Mouse (Mus musculus) MEL (cell line): ENCODE data around the gene Lyar. TPM values are rescaled to one million over a fixed set of nuclear protein-coding genes. Genes with fewer than 3 reads are reported as not detected.

Experiments used
- DNase-seq: peaks from one replicate; pipeline ENCODE4 v3.0.0; 2011; ENCODE audit warnings: low read depth, low spot score
- H3K27ac ChIP-seq: 2 replicates; pipeline ENCODE4 v1.5.1; 2012; ENCODE audit warnings: low read depth, mild to moderate bottlenecking, control low read depth, low read length, moderate library complexity; ENCODE audit not compliant: control insufficient read depth
- H3K27me3 ChIP-seq, 2 experiments: fragments of 150-350 bp in 1 of 2; sonication (generic) in 1 of 2; 2 replicates each; pipeline ENCODE4 v1.6.1; 2012; ENCODE audit warnings: low read length in 2 of 2, mild to moderate bottlenecking in 2 of 2, improper control_type of control experiment in 1 of 2, moderate library complexity in 1 of 2; ENCODE audit not compliant: insufficient read depth in 2 of 2, control insufficient read depth in 1 of 2
- H3K36me3 ChIP-seq, 2 experiments: 2 replicates each; pipeline ENCODE4 v1.6.1; 2012 to 2014; ENCODE audit warnings: low read length in 2 of 2, improper control_type of control experiment in 1 of 2, inconsistent platforms in 1 of 2, mild to moderate bottlenecking in 1 of 2; ENCODE audit not compliant: insufficient read depth in 2 of 2, control insufficient read depth in 1 of 2
- H3K4me1 ChIP-seq, 2 experiments: fragments of 150-350 bp in 1 of 2; sonication (generic) in 1 of 2; 2 replicates each; pipeline ENCODE4 v1.6.1; 2012; ENCODE audit warnings: low read length in 2 of 2, improper control_type of control experiment in 1 of 2, mild to moderate bottlenecking in 1 of 2; ENCODE audit not compliant: insufficient read depth in 2 of 2, control insufficient read depth in 1 of 2
- H3K4me3 ChIP-seq, 2 experiments: fragments of 150-350 bp in 1 of 2; sonication (generic) in 1 of 2; 2 replicates each; pipeline ENCODE4 v1.5.1; 2012; ENCODE audit warnings: low read depth in 2 of 2, low read length in 2 of 2, mild to moderate bottlenecking in 2 of 2, moderate library complexity in 2 of 2, control low read depth in 1 of 2, improper control_type of control experiment in 1 of 2; ENCODE audit not compliant: control insufficient read depth in 1 of 2, insufficient read depth in 1 of 2
- H3K79me2 ChIP-seq: 2 replicates; pipeline ENCODE4 v1.6.1; 2012; ENCODE audit warnings: mild to moderate bottlenecking, low read length, moderate library complexity; ENCODE audit not compliant: control insufficient read depth, poor library complexity, insufficient read depth
- H3K9ac ChIP-seq: 2 replicates; pipeline ENCODE4 v1.6.1; 2012; ENCODE audit warnings: low read depth, mild to moderate bottlenecking, control low read depth, low read length, moderate library complexity; ENCODE audit not compliant: control insufficient read depth, poor library complexity, severe bottlenecking
- H3K9me3 ChIP-seq: fragments of 150-350 bp; sonication (generic); replicated peaks from 2 replicates; pipeline ENCODE4 v1.6.1; 2012; ENCODE audit warnings: mild to moderate bottlenecking, low read length, improper control_type of control experiment, moderate library complexity; ENCODE audit not compliant: insufficient read depth
- BHLHE40 ChIP-seq: IDR thresholded peaks from 2 replicates; pipeline ENCODE4 v1.6.1; 2012; ENCODE audit warnings: low read depth, mild to moderate bottlenecking, inconsistent platforms, low read length, improper control_type of control experiment, borderline replicate concordance
- CHD1 ChIP-seq: IDR thresholded peaks from 2 replicates; pipeline ENCODE4 v1.6.1; 2012; ENCODE audit warnings: low read depth, mild to moderate bottlenecking, inconsistent platforms, low read length, improper control_type of control experiment
- CHD2 ChIP-seq: IDR thresholded peaks from 2 replicates; pipeline ENCODE4 v1.6.1; 2011; ENCODE audit warnings: low read length, improper control_type of control experiment
- CTCF ChIP-seq, 3 experiments: IDR thresholded peaks in 2 of 3; conservative IDR thresholded peaks in 1 of 3; 2 replicates each; pipeline ENCODE4 v1.5.1; 2011 to 2012; ENCODE audit warnings: low read length in 3 of 3, low read depth in 2 of 3, mild to moderate bottlenecking in 2 of 3, improper control_type of control experiment in 1 of 3, inconsistent platforms in 1 of 3, mixed read lengths in 1 of 3, moderate library complexity in 1 of 3; ENCODE audit not compliant: control insufficient read depth in 1 of 3, insufficient read depth in 1 of 3, poor library complexity in 1 of 3, severe bottlenecking in 1 of 3
- E2F4 ChIP-seq: IDR thresholded peaks from 2 replicates; pipeline ENCODE4 v1.6.1; 2011; ENCODE audit warnings: low read depth, low read length, improper control_type of control experiment, borderline replicate concordance
- ELF1 ChIP-seq: IDR thresholded peaks from 2 replicates; pipeline ENCODE4 v1.6.1; 2014; ENCODE audit warnings: low read depth, mild to moderate bottlenecking, inconsistent platforms, low read length, improper control_type of control experiment, moderate library complexity
- EP300 ChIP-seq, 2 experiments: IDR thresholded peaks; 2 replicates each; pipeline ENCODE4 v1.6.1; 2011; ENCODE audit warnings: improper control_type of control experiment in 2 of 2, low read length in 2 of 2, low read depth in 1 of 2, mild to moderate bottlenecking in 1 of 2
- ETS1 ChIP-seq: IDR thresholded peaks from 2 replicates; pipeline ENCODE4 v1.6.1; 2012; ENCODE audit warnings: low read depth, mild to moderate bottlenecking, inconsistent platforms, low read length, improper control_type of control experiment, moderate library complexity
- GABPA ChIP-seq: IDR thresholded peaks from 2 replicates; pipeline ENCODE4 v1.6.1; 2012; ENCODE audit warnings: low read depth, mild to moderate bottlenecking, inconsistent platforms, low read length, improper control_type of control experiment, moderate library complexity
- GATA1 ChIP-seq: IDR thresholded peaks from 2 replicates; pipeline ENCODE4 v1.6.1; 2011; ENCODE audit warnings: low read depth, low read length, improper control_type of control experiment
- HCFC1 ChIP-seq: IDR thresholded peaks from 2 replicates; pipeline ENCODE4 v1.6.1; 2012; ENCODE audit warnings: low read depth, mild to moderate bottlenecking, inconsistent platforms, low read length, improper control_type of control experiment, moderate library complexity
- JUND ChIP-seq: IDR thresholded peaks from 2 replicates; pipeline ENCODE4 v1.6.1; 2011; ENCODE audit warnings: low read depth, mild to moderate bottlenecking, improper control_type of control experiment, low read length
- KAT2A ChIP-seq: conservative IDR thresholded peaks from 2 replicates; pipeline ENCODE4 v1.6.1; 2012; ENCODE audit warnings: low read depth, low read length, improper control_type of control experiment, inconsistent platforms
- MAFK ChIP-seq: IDR thresholded peaks from 2 replicates; pipeline ENCODE4 v1.6.1; 2011; ENCODE audit warnings: low read depth, mild to moderate bottlenecking, low read length, improper control_type of control experiment, borderline replicate concordance
- MAZ ChIP-seq: IDR thresholded peaks from 2 replicates; pipeline ENCODE4 v1.6.1; 2012; ENCODE audit warnings: low read depth, mild to moderate bottlenecking, inconsistent platforms, low read length, improper control_type of control experiment
- MEF2A ChIP-seq: IDR thresholded peaks from 2 replicates; pipeline ENCODE4 v1.6.1; 2014; ENCODE audit warnings: low read depth, mild to moderate bottlenecking, inconsistent platforms, low read length, improper control_type of control experiment; ENCODE audit not compliant: poor library complexity, insufficient replicate concordance, severe bottlenecking; ENCODE audit errors: extremely low read depth
- MXI1 ChIP-seq: IDR thresholded peaks from 2 replicates; pipeline ENCODE4 v1.6.1; 2011; ENCODE audit warnings: mild to moderate bottlenecking, low read depth, low read length, improper control_type of control experiment
- MYB ChIP-seq: IDR thresholded peaks from 2 replicates; pipeline ENCODE4 v1.6.1; 2011; ENCODE audit warnings: mild to moderate bottlenecking, low read depth, low read length, improper control_type of control experiment
- MYC ChIP-seq: IDR thresholded peaks from 2 replicates; pipeline ENCODE4 v1.6.1; 2011; ENCODE audit warnings: low read depth, mild to moderate bottlenecking, low read length, improper control_type of control experiment, moderate library complexity
- NRF1 ChIP-seq: IDR thresholded peaks from 2 replicates; pipeline ENCODE4 v1.6.1; 2014; ENCODE audit warnings: low read depth, mild to moderate bottlenecking, inconsistent platforms, low read length, improper control_type of control experiment, moderate library complexity; ENCODE audit not compliant: poor library complexity, insufficient read depth, severe bottlenecking
- POLR2AphosphoS2 ChIP-seq: IDR thresholded peaks from 2 replicates; pipeline ENCODE4 v1.6.1; 2011; ENCODE audit warnings: low read length, improper control_type of control experiment
- POLR2AphosphoS5 ChIP-seq: IDR thresholded peaks from 2 replicates; pipeline ENCODE4 v1.6.1; 2012; ENCODE audit warnings: low read depth, borderline replicate concordance, mild to moderate bottlenecking, inconsistent platforms, low read length, moderate library complexity, mixed read lengths
- RAD21 ChIP-seq: IDR thresholded peaks from 2 replicates; pipeline ENCODE4 v1.6.1; 2011; ENCODE audit warnings: mild to moderate bottlenecking, low read depth, low read length, improper control_type of control experiment
- RCOR1 ChIP-seq: IDR thresholded peaks from 2 replicates; pipeline ENCODE4 v1.6.1; 2012; ENCODE audit warnings: low read depth, mild to moderate bottlenecking, inconsistent platforms, low read length, improper control_type of control experiment
- SIN3A ChIP-seq: IDR thresholded peaks from 2 replicates; pipeline ENCODE4 v1.6.1; 2012; ENCODE audit warnings: low read length, improper control_type of control experiment, inconsistent platforms
- SMC3 ChIP-seq: IDR thresholded peaks from 2 replicates; pipeline ENCODE4 v1.6.1; 2011; ENCODE audit warnings: low read depth, low read length, improper control_type of control experiment
- TAL1 ChIP-seq: IDR thresholded peaks from 2 replicates; pipeline ENCODE4 v1.6.1; 2012; ENCODE audit warnings: mild to moderate bottlenecking, inconsistent platforms, low read length, moderate library complexity, mixed read lengths
- TBP ChIP-seq: IDR thresholded peaks from 2 replicates; pipeline ENCODE4 v1.8.0; 2011; ENCODE audit warnings: low read depth, low read length, improper control_type of control experiment
- TCF12 ChIP-seq: IDR thresholded peaks from 2 replicates; pipeline ENCODE4 v1.6.1; 2014; ENCODE audit warnings: low read depth, mild to moderate bottlenecking, inconsistent platforms, low read length, improper control_type of control experiment, moderate library complexity
- UBTF ChIP-seq: IDR thresholded peaks from 2 replicates; pipeline ENCODE4 v1.6.1; 2012; ENCODE audit warnings: low read depth, mild to moderate bottlenecking, inconsistent platforms, low read length, improper control_type of control experiment, moderate library complexity, borderline replicate concordance; ENCODE audit not compliant: insufficient read depth
- USF1 ChIP-seq: IDR thresholded peaks from 2 replicates; pipeline ENCODE4 v1.6.1; 2014; ENCODE audit warnings: low read depth, mild to moderate bottlenecking, inconsistent platforms, low read length, improper control_type of control experiment, moderate library complexity
- USF2 ChIP-seq, 2 experiments: IDR thresholded peaks; 2 replicates each; pipeline ENCODE4 v1.6.1; 2011 to 2012; ENCODE audit warnings: improper control_type of control experiment in 2 of 2, low read length in 2 of 2, borderline replicate concordance in 1 of 2, inconsistent platforms in 1 of 2, low read depth in 1 of 2, mild to moderate bottlenecking in 1 of 2; ENCODE audit not compliant: insufficient read depth in 1 of 2
- ZC3H11A ChIP-seq: IDR thresholded peaks from 2 replicates; pipeline ENCODE4 v1.6.1; 2012; ENCODE audit warnings: low read depth, mild to moderate bottlenecking, inconsistent platforms, low read length, improper control_type of control experiment
- ZMIZ1 ChIP-seq: IDR thresholded peaks from 2 replicates; pipeline ENCODE4 v1.6.1; 2012; ENCODE audit warnings: low read depth, mild to moderate bottlenecking, inconsistent platforms, low read length, improper control_type of control experiment, moderate library complexity
- ZNF384 ChIP-seq: IDR thresholded peaks from 2 replicates; pipeline ENCODE4 v1.6.1; 2012; ENCODE audit warnings: low read depth, mild to moderate bottlenecking, inconsistent platforms, low read length, improper control_type of control experiment
- polyA plus RNA-seq, 2 experiments: library from polyadenylated mRNA; stranded (reverse) in 1 of 2; unstranded in 1 of 2; fragments of >175 nt in 1 of 2; fragments of >200 nt in 1 of 2; gene quantifications; 2 replicates each; pipeline versions ENCODE4 v1.2.1 to v1.2.4; 2012; ENCODE audit warnings: low replicate concordance in 2 of 2, low read depth in 1 of 2; ENCODE audit not compliant: insufficient read length in 2 of 2, insufficient read depth in 1 of 2, missing spikeins in 1 of 2
- total RNA-seq: library from RNA; depleted of rRNA; stranded (reverse); fragments of 300-350 nt; gene quantifications from 2 replicates; pipeline ENCODE4 v1.2.3, GENCODE M21; 2012; rRNA removed

The Lyar gene
- 333 and 340 TPM in 2 replicates for total RNA-seq
- polyA plus RNA-seq: 100 to 1,000 TPM; 507 to 678 TPM

- Histone ChIP-seq H3K79me2 (peaks cover 54% of the 10 kb centered on the region), H3K36me3 (peaks cover 17 to 21% of the 10 kb centered on the region in 2 experiments), H3K4me1 (peaks cover 7 to 26% of the 10 kb centered on the region in 2 experiments), H3K4me3 (peak within 1 kb of the TSS; percentile 70 to 79), H3K9me3 (no peaks in the 10 kb centered on the region), H3K27me3 (no peaks in the 10 kb centered on the region), H3K27ac (peak within 1 kb of the TSS; percentile 35), H3K9ac (peak within 1 kb of the TSS; percentile 87)
- DNase-seq: peak; percentile 96
- TF ChIP-seq CHD2 (no peak), NRF1 (peak; percentile 89), POLR2AphosphoS2 (peak; percentile 94), ELF1 (peak; percentile 84), USF2 (IDR thresholded peaks at IDR 0.05; ENCODE audit: borderline replicate concordance in 1 of 2, insufficient read depth in 1 of 2, low read depth in 1 of 2, low read length in 2 of 2) (no peak), GATA1 (no peak), MYB (peak; percentile 83), KAT2A (peak; percentile 69; the same call in 1 of the 2 replicates), MAZ (peak; percentile 48; the same call in 1 of the 2 replicates), MXI1 (peak; percentile 99), GABPA (no peak), UBTF (no peak; the same call in 1 of the 2 replicates), ZC3H11A (no peak), ZNF384 (no peak), CHD1 (no peak), HCFC1 (peak; percentile 92), USF1 (peak; percentile 57), E2F4 (no peak), ZMIZ1 (peak; percentile 97), POLR2AphosphoS5 (no peak), BHLHE40 (0 out of 2 replicates have a peak, but pooled peaks have one; percentile 39), RAD21 (no peak), SIN3A (peak; percentile 92), CTCF (IDR thresholded peaks at IDR 0.05 in 2 of 3, conservative IDR thresholded peaks at IDR 0.05 in 1 of 3; ENCODE audit: control insufficient read depth in 1 of 3, insufficient read depth in 1 of 3, low read depth in 2 of 3, low read length in 3 of 3, poor library complexity in 1 of 3, severe bottlenecking in 1 of 3) (0 out of 6 replicates have a peak, but pooled peaks of 1 of the 3 experiments have one; percentile 9), MAFK (no peak), EP300 (IDR thresholded peaks at IDR 0.05; ENCODE audit: low read depth in 1 of 2, low read length in 2 of 2) (peak in 1 of 2 experiments; percentile 43; a peak in 1 of 4 replicates), MEF2A (no peak), TBP (peak; percentile 90), TCF12 (peak; percentile 90), MYC (peak; percentile 95), ETS1 (peak; percentile 42; the same call in 1 of the 2 replicates), TAL1 (no peak), RCOR1 (0 out of 2 replicates have a peak, but pooled peaks have one; percentile 23), SMC3 (no peak), JUND (no peak)
These were observed at the start of gene Lyar, which contains the start of gene Zbtb49 for GRCm38 (mm10) chr5:38220328-38220912. Gene Lyar (plus strand): TSS chr5:38220470. Gene Zbtb49 (minus strand): TSS chr5:38220457.
